Mouse (Mus musculus): Measurements from ENCODE around the gene Gnaq.

Gene Gnaq

DNA sequence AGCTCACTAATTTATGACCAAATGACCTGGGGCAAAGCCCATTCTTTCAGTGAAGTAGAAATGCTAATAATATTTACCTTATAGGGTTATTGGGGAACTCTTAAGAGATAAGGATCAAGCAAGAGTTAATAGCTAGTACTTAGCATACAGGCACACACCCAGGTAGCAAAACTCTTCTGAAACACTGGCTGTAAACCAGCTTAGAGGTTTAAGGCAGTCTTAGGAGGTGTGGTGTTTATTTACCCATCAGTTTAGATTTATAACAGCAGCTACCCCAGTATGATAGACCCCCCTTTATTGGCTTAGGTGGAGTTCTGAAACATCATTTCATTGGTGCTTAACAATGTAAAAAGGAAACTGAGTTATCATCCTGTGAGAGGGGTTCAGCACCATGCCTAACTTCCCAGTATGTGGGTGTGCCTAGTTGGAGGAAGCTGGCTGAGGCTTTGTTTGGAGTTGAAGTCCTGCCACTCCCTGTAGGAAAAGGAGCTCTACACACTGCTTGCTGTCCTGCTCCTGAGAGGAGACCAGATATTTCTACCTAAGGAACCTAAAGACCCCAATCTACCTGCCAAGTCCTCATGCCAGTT lies 126.2 kb downstream of the Gnaq start:
- in situ Hi-C loops (cut with MboI, MseI): no loop called here

DNA sequence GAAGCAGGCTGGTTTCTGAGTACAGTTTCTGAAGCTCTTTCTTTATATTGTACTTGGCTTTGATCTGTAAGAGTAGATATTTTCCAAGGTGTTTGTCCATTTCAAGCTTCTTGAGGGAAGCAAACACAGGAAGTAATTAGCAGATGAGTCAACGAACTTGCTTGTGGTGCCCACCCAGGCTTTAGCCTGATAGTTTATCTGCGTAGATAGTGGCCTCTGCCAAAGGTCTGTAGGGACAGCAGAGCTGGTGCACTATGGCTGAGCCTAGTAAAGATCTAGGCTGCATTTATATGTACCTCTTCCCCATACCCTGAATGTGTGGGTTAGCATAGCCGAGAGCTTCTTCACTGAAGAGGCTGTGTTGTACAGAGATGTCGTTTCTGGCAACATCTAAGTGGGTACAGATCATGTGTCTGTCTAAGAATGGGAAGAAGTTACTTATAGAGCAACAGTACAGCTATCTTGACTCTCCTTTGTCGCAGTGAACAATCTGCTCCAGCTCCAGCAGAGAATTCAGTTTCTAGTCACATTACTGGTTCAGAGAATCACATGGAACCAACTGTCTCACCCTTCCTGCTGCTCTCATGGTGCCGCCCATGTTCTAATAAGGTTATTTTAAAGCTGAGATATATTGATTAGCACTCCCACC lies 127.3 kb downstream of the Gnaq start:
- in situ Hi-C loops (cut with MboI, MseI): no loop called here

DNA sequence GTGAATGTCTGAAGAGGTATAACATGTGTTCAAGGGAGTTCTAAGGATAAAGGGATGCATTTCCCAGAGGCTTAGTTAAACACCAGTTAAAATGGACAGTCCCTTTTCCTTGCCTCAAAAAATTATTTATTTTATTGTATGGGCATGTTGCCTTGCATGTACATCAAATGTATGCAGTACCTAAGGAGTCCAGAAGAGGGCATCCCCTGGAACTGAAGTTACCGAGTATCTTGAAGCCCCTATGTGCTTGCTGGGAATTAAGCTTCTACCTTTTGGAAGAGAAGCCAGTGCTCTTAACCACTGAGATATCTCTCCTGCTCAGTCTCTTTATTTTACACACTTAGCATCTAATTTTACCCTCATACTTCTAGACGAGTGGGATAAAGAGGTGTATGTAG lies 127.8 kb downstream of the Gnaq start:
- in situ Hi-C loops (cut with MboI, MseI): no loop called here

DNA sequence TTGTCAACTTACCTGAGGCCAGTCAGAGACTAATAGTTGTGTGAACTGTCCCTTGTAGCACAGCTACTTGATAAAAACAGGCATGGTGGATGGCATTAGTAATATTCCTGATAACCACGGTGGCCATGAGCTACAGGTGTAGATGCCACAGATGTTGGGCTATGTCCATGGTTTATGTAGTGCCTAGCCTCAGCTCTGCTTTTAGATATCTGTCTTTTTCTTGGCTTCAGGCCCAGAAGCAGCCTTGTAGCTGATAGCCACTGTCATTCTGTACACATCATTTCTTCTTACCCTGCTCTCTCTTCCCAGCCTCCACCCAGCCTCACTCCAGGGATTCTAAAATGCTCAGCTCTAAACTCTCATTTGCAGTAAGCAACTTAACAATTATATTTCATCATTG lies 128.3 kb downstream of the Gnaq start:
- in situ Hi-C loops (cut with MboI, MseI): no loop called here

DNA sequence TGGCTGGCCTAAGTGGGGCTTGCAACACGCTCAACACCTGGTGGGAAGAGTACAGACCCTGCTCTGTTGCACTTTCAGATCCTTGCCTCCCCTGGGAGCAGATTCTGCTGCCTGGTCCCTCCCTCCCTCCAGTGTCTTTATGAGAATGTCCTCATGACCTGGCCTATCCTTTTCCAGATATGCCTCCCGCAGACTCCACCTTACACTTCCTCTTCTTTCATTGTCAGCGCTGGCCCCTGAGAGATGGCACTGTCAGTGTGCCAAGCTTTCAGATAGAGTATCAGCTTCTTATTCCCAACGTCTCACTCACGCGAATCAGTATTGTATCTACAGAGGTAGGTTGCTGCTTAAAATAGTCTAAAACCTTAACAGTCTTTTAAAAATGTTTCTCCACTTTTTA lies 129.0 kb downstream of the Gnaq start:
- in situ Hi-C loops (cut with MboI, MseI): no loop called here

DNA sequence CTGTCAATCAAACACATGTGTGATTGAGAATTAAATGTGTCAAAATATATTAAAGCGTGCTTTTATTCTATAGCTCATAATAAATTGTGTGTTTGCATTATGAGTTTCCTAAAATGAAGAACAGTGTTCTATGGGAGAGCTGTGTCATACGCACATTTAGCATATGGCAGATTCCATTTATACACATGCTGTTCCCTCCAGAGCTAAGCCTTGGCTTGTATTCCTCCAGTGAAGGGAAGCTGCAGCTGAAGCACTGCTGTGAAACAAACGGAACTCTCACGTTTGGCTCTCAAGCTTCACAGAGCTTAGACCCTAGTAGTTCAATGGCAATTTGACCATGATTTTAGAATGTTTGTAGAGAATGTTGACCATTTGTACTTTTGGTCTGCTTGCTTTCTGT lies 129.7 kb downstream of the Gnaq start:
- in situ Hi-C loops (cut with MboI, MseI): no loop called here

DNA sequence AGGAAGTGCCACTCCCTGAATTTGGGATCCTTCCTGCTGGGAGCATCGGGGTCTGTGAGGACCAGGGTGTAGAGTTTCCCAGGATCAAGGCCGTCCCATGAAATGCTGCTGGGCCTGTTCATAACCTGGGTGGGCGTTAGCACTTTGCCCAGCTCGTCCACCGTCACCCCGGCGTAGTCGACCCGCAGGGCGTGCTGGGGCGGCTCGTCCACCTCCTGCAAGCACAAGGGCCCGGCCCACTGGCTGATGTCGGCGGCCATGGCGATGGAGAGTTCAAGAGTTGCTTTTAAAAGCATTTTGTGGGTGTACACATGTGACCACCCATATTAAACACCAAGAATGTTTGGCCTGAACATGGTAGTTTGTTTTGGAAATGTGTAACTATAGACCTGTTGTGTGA lies 134.7 kb downstream of the Gnaq start:
- in situ Hi-C loops (cut with MboI, MseI): loop anchor here (5.0 kb wide), 1 partner anchor 100 kb away; no protein-coding TSS in a partner anchor

DNA sequence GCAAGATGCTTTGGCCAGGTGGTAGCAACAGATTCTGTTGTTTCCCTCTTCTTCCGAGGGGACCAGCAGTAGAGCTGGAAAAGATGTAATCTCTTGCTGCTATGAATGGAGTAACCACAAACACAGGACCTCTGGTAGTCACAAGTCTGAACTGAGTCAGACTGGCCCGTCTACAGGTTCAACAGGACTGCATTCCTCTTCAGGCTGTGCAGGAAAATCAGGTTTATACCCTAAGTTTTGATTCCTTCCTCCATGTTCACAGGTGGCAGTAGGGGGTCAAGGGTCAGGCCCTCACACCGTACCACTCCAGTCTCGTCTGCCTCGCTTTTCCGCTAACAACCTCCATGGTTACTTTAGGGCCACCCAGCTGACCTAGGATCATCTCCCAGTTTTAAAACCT lies 137.6 kb downstream of the Gnaq start:
- in situ Hi-C loops (cut with MboI, MseI): no loop called here

DNA sequence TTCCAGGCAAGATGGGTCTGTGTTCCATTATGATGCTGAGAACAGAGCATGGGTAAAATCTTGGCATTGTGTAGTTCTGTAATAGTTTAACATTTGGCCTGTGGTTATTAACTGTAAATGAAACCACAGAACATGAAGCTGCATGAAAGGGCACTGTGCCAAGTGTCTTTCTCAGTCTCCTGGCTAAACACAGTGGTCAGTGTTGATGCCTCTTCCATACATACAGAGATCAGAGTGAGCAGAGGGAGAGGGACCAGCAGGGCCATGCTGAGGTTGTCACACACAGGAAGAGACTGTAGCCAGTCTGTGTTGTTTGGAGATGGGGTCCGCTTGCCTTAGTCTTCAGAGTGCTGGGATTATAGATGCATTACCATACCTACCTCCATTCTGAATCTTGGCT lies 138.4 kb downstream of the Gnaq start:
- in situ Hi-C loops (cut with MboI, MseI): no loop called here

DNA sequence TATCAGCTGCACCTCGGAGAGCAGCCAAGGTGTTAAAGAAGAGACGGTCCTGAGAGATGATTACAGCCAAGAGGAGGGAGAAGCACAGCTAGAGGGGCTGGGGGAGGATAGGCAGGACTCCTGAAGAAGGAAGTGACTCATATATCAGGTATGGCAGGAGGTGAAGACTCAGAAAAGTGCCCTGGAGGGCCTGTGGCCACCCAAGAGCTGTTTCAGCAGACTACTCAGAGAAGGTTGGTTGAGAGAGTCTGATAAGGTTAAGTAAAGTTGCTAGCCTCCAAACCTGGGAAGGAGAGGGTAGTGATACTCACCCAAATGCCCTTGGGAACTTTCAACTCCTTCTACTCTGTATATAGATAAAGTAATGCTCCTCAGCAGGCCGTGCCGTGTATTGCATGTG lies 140.4 kb downstream of the Gnaq start:
- in situ Hi-C loops (cut with MboI, MseI): no loop called here

DNA sequence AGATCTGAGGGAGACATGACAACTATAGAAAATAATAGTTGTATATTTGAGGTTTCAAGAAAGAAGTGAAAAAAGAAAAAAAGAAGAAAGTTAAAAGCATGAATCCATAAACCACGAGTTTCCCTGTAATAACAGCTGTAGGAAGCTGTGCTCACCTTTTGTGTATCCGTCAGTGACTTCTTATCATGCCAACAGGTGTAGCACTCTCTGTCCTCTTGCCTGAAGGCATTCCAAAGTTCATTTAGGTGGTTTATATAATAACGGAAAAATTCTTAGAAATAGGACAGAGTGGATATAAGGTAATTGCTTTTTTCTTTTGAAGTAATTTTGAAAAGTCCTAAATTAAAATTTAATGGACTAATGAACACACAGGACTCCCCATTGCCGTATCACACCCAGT lies 147.6 kb downstream of the Gnaq start:
- in situ Hi-C loops (cut with MboI, MseI): no loop called here

DNA sequence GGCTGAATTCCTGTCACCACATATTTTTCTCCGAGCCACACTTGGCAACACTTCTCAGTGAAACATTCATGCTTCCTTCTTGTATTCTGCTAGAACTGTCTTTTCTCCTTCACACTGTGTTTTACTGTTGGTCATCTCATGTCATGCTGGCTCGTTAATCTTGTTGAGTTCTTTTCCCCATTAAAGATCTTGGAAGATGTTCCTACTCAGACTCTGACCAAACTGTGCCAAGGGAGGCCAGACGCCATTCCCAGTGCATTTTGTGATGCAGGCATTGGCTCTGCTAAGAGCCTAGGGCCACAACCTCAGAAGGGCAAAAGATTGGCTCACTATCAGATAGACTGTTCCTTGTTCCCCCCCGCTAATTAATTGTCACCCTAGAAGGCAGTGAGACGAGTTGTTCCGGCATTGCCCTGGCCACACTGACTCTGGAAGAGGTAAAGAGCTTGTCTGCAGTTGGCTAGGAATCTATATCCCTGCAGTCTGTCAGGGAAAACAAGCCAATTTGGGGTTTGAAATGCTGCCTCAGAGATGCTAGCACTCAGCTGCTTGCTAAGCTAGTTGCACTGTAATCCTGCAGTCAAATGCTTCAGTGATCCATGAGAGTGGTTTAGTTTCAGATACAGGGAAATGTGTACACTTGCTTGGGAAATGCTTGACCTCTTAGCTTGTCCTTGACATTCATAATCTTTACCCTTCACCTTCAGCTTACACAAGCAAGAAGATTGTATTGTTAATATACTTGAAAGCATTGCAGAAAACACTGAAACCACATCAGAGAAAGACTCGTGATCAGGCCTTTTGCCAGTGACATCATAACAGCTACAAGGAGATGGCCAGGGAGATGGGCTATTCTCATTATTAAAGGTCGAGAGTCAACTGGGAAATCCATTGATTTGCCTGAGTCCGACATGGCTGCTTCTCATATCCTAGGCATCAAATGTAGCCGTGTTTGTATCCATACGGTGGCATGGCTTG lies 152.7 kb downstream of the Gnaq start:
- in situ Hi-C loops (cut with MboI, MseI): no loop called here

DNA sequence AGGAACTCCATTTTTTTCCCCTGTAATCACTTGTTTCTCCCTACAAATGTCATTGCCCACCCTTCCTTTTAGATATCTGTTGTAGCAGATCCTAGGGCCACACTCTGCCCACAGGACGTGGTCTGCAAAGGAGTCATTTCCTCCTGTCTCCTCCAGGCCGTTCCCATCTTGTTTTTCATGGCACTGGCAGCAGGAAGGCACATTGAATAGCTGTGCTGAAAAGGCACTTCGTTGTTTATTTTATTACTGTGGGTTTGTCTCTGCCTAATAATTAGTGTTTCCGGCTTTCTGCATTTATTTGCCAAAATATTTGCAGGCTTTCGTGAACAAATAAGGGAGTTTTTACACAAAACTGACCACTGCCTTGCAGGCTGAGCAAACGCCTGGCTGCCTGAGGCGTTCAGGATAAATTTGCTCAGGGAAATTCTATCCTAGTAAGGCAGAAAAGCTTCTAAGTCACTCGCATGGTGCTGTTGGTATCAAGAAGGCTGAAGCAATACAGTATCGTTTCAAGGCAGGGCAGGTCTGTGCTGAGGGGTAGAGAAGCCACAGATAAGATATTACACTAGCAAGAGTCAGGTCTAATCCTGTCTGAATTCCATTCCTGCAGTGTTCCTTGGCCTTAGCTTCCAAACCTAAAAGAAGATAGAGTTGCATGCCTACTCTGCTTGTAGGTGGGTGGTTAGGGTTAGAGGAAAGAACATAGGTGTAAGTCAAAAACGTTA lies 154.0 kb downstream of the Gnaq start:
- in situ Hi-C loops (cut with MboI, MseI): no loop called here

DNA sequence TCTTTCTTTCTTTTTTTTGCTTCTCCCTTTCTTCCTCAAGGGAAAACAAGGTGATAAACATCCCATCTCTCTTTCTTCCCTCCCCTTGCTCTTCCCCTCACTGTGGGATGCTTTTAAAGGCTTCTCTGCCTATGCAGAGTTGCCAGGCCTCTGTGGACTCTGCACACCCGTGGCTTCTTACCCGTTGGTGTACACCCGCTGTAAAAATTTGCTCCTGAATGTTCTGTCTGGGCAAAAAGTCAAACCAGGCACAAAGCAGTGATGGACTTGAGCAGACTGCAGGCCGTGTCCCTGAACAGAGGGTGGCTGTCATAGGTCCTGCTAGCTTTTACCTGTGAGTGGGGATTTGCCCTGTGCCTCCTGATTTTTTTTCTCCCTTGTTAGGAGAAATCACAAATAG lies 154.7 kb downstream of the Gnaq start:
- in situ Hi-C loops (cut with MboI, MseI): no loop called here

DNA sequence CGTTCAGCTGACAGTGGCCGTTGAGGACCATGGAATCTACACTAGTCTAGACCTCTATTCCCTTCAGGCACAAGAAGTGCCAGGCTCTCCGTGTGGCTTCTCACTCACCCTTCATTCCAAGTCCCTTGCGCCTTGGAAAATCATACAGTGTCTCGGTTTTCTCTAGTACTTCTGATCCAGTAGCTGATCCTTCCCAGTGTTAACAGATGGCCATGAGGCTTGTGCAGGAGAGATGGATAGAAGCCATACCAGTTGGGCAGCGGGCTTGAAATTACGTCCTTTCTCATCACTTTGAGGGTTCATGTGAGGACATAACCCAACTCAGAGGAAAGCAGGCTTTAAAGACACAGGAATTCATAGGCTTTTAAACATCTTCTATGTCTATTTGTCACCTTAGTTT lies 155.3 kb downstream of the Gnaq start:
- in situ Hi-C loops (cut with MboI, MseI): no loop called here

DNA sequence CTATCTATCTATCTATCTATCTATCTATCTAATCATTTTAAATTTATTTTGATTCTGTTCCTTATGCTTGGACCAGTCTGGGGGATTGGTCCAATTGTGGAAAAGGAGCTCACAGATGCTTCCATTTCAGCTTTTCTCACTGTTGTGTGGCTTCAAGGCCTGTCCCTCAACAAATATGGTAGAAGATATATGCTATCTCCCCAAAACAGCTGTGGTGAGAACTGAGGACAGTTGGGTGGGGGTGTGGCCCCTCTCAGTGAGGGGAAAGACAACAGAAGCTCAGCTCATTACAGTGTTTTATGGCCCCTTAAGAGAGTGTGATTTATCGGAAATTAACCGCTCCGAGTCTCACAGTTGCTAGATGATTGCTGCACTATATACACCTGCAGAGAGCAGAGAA lies 158.5 kb downstream of the Gnaq start:
- in situ Hi-C loops (cut with MboI, MseI): no loop called here

DNA sequence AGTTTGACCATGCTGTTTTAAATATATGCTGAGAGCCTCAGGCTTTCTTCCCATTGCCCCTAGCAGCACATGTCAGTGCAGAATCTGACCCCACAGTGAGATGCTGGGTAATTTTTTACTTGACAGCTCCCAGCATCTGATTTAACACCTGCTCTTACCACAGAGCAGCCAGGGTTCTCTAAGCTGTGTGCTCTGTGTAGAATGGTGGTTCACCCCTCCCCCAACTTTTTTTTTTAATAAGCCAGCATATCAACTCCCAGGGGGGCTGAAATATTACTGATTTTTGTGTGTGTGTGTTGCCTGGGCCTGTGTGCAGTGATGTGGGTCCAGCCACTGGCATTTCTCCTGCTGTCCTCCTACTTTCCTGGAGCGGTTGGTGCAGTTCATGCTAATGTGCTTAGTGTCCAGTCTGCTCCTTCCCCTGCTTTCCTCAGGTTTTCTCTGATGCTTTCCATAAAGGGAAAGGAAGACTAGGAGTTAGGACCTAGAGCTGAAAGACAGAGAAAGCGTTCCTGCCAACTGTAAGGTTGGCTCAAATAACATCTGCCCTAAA lies 159.5 kb downstream of the Gnaq start:
- in situ Hi-C loops (cut with MboI, MseI): no loop called here

DNA sequence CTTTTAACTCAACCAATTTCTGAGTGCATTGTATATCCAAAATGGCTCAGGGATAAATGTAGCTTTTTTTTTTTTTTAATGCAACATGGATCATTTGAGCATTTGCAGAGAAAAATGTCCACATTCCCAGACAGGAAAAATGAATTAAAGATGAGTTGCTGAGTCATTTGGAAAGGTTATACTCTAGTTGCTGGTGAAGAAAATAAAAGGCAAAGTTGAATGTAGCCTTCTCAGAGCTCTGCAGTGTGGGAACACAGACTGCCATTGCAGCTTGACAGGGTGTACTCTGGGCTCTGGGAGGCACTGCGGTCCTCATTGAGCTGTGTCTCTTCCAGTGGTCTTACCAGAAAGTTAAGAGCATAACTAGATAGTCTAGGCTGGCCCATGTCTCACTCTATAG lies 160.3 kb downstream of the Gnaq start:
- in situ Hi-C loops (cut with MboI, MseI): no loop called here

DNA sequence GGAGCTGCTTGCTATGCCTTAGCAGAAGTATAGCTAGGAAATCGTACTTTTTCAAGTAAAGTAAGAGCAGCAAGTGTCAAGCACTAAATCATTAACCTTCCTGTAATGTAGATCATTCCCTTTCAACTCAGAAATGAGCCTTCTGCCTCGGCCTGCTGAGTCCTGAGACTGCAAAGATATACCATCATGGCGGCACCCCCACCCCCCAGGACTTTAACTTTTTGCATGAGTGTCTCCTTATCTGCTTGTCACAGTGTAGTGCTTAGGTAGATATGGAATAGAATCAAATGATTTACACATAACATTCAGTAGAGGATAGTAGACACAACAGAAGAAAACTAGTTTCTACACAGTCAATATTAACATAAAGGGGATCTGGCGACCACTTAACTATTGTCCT lies 167.8 kb downstream of the Gnaq start:
- in situ Hi-C loops (cut with MboI, MseI): no loop called here

DNA sequence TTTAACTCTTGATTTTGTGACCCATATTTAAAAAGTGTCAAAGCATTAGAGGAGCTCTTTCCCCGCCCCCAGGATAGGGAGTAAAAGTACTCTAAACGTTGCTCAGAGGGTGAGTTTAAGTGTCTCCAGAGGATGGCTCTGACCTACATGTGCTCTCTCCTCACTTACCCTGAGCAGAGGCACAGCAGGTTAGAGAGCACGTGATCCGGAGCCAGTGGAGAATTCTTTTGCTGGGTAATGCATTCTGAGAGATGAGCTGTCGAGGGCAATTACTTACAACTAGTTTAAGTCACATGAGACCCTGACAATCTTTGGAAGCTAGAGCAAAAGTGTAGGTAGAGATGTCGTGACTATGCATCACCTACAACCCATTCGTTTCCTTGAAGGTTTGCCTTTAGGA lies 168.7 kb downstream of the Gnaq start:
- in situ Hi-C loops (cut with MboI, MseI): no loop called here

DNA sequence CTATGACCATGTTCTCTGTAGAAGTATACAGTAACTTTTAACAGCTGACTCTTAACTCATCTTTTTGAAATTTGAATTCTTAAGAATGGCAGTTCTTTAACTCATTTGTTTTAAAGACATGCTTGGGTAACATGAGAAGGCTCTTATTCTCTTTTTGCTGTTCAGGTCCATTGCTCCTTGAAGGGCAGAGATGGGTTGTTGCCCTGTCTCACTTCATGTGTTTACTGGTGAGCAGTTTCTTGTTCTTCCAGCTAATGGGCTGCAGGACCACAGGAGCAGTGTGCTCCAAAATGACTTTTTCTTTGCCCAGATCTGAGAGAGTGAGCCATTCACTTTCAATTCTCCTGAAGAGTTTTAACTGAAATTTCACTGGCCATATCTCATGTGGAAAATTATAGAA lies 176.4 kb downstream of the Gnaq start:
- in situ Hi-C loops (cut with MboI, MseI): no loop called here

DNA sequence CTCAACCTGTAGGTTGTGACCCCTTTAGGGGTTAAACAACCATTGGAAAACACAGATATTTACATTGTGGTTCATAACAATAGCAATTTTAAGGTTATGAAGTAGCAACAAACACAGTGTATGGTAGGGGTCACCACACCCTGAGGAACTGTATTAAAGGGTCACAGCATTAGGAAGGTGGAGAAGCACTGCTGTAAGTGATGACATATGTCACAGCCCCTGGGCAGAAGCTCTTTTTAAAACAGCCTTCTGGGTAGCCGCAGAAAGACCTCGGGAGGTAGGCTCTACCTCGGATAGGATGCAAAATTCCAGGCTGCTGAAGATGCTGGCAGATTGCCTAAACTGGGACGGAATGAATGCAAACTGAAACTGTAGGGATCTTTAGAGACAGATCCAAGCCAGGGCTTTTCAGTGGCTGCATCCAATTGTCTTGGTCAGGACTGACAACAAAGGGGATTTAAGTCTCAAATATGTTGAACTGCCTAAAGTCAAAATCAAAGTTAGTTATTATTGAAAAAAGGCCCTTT lies 181.7 kb downstream of the Gnaq start:
- in situ Hi-C loops (cut with MboI, MseI): no loop called here
